Mouse (Mus musculus) CH12.LX (cell line): Measurements from ENCODE around the gene Sh2d6. TPM values are rescaled to one million over a fixed set of nuclear protein-coding genes. Genes with fewer than 3 reads are reported as not detected.

Experiments
- DNase-seq: peaks from one replicate; pipeline ENCODE4 v3.0.0-alpha.2; 2013; ENCODE audit errors: extremely low read depth
- H3K27ac ChIP-seq: 2 replicates; pipeline ENCODE4 v1.5.1; 2012; ENCODE audit warnings: low read depth, mild to moderate bottlenecking, control low read depth, moderate library complexity; ENCODE audit not compliant: insufficient read depth
- H3K27me3 ChIP-seq: replicated peaks from 2 replicates; pipeline ENCODE3; 2012; ENCODE audit warnings: inconsistent platforms
- H3K36me3 ChIP-seq, 2 experiments: replicated peaks in 1 of 2; 2 replicates each; pipeline versions ENCODE3 to v1.6.1; 2012; ENCODE audit warnings: inconsistent platforms in 1 of 2, low read length in 1 of 2, mild to moderate bottlenecking in 1 of 2, mixed read lengths in 1 of 2, moderate library complexity in 1 of 2; ENCODE audit not compliant: control insufficient read depth in 1 of 2, insufficient read depth in 1 of 2
- H3K4me1 ChIP-seq, 2 experiments: 2 replicates each; pipeline ENCODE4 v1.6.1; 2012; ENCODE audit warnings: inconsistent platforms in 1 of 2, moderate library complexity in 1 of 2; ENCODE audit not compliant: insufficient read depth in 2 of 2, control insufficient read depth in 1 of 2
- H3K4me2 ChIP-seq: 2 replicates; pipeline ENCODE4 v1.6.1; 2012; ENCODE audit warnings: low read depth, mild to moderate bottlenecking, control low read depth; ENCODE audit not compliant: poor library complexity, insufficient read depth, severe bottlenecking
- H3K4me3 ChIP-seq, 3 experiments: fragments of 150-350 bp in 1 of 3; sonication (generic) in 1 of 3; replicated peaks in 1 of 3; 2 replicates each; pipeline versions ENCODE3 to v1.5.1; 2011 to 2012; ENCODE audit warnings: low read depth in 2 of 3, low read length in 2 of 3, mild to moderate bottlenecking in 2 of 3, moderate library complexity in 2 of 3, control low read depth in 1 of 3, improper control_type of control experiment in 1 of 3, inconsistent platforms in 1 of 3, mixed read lengths in 1 of 3; ENCODE audit not compliant: poor library complexity in 1 of 3
- H3K79me2 ChIP-seq: replicated peaks from 2 replicates; pipeline ENCODE4 v1.6.1; 2012; ENCODE audit warnings: mild to moderate bottlenecking, moderate library complexity; ENCODE audit not compliant: control insufficient read depth, poor library complexity, insufficient read depth, severe bottlenecking; ENCODE audit errors: extremely low read depth
- H3K9ac ChIP-seq: 2 replicates; pipeline ENCODE4 v1.6.1; 2012; ENCODE audit warnings: low read depth, mild to moderate bottlenecking, control low read depth, moderate library complexity; ENCODE audit not compliant: insufficient read depth
- H3K9me3 ChIP-seq: replicated peaks from 2 replicates; pipeline ENCODE3; 2012; ENCODE audit warnings: low read length, inconsistent platforms, mixed read lengths
- CHD1 ChIP-seq: IDR thresholded peaks from 2 replicates; pipeline ENCODE4 v1.6.1; 2012; ENCODE audit warnings: low read depth, low read length, improper control_type of control experiment, inconsistent platforms
- CHD2 ChIP-seq: IDR thresholded peaks from 2 replicates; pipeline ENCODE4 v1.6.1; 2011; ENCODE audit warnings: low read length, improper control_type of control experiment
- CTCF ChIP-seq, 2 experiments: IDR thresholded peaks in 1 of 2; conservative IDR thresholded peaks in 1 of 2; 2 replicates each; pipeline ENCODE4 v1.5.1; 2011 to 2012; ENCODE audit warnings: low read depth in 2 of 2, low read length in 2 of 2, improper control_type of control experiment in 1 of 2, inconsistent platforms in 1 of 2, mild to moderate bottlenecking in 1 of 2, moderate library complexity in 1 of 2
- E2F4 ChIP-seq: IDR thresholded peaks from 2 replicates; pipeline ENCODE4 v1.6.1; 2011; ENCODE audit warnings: low read depth, low read length, improper control_type of control experiment; ENCODE audit not compliant: insufficient replicate concordance
- EP300 ChIP-seq: IDR thresholded peaks from 2 replicates; pipeline ENCODE4 v1.6.1; 2011; ENCODE audit warnings: low read length, improper control_type of control experiment
- ETS1 ChIP-seq: conservative IDR thresholded peaks from 2 replicates; pipeline ENCODE4 v1.6.1; 2012; ENCODE audit warnings: low read depth, mild to moderate bottlenecking, inconsistent platforms, low read length, improper control_type of control experiment, moderate library complexity
- GABPA ChIP-seq: IDR thresholded peaks from 2 replicates; pipeline ENCODE4 v1.6.1; 2012; ENCODE audit warnings: low read depth, low read length, improper control_type of control experiment, inconsistent platforms; ENCODE audit not compliant: insufficient replicate concordance
- IRF4 ChIP-seq: IDR thresholded peaks from 2 replicates; pipeline ENCODE4 v1.6.1; 2014; ENCODE audit warnings: low read depth, mild to moderate bottlenecking, inconsistent platforms, low read length, improper control_type of control experiment
- JUN ChIP-seq: IDR thresholded peaks from 2 replicates; pipeline ENCODE4 v1.6.1; 2011; ENCODE audit warnings: low read depth, mild to moderate bottlenecking, low read length, improper control_type of control experiment, moderate library complexity; ENCODE audit not compliant: insufficient read depth
- KAT2A ChIP-seq: IDR thresholded peaks from 2 replicates; pipeline ENCODE4 v1.6.1; 2012; ENCODE audit warnings: low read length, improper control_type of control experiment, inconsistent platforms; ENCODE audit not compliant: insufficient replicate concordance
- MAFK ChIP-seq: IDR thresholded peaks from 2 replicates; pipeline ENCODE4 v1.6.1; 2011; ENCODE audit warnings: low read length, improper control_type of control experiment; ENCODE audit not compliant: insufficient replicate concordance
- MYC ChIP-seq: IDR thresholded peaks from 2 replicates; pipeline ENCODE4 v1.6.1; 2011; ENCODE audit warnings: low read depth, mild to moderate bottlenecking, improper control_type of control experiment, low read length
- NRF1 ChIP-seq: IDR thresholded peaks from 2 replicates; pipeline ENCODE4 v1.6.1; 2014; ENCODE audit warnings: low read depth, mild to moderate bottlenecking, inconsistent platforms, low read length, improper control_type of control experiment, moderate library complexity
- PAX5 ChIP-seq: IDR thresholded peaks from 2 replicates; pipeline ENCODE4 v1.6.1; 2012; ENCODE audit warnings: low read length, inconsistent platforms, mixed read lengths
- POLR2A ChIP-seq: IDR thresholded peaks from 2 replicates; pipeline ENCODE4 v1.6.1; 2011; ENCODE audit warnings: low read depth, mild to moderate bottlenecking, improper control_type of control experiment, low read length
- POLR2AphosphoS2 ChIP-seq: IDR thresholded peaks from 2 replicates; pipeline ENCODE4 v1.6.1; 2011; ENCODE audit warnings: low read depth, low read length, improper control_type of control experiment
- RAD21 ChIP-seq: IDR thresholded peaks from 2 replicates; pipeline ENCODE4 v1.6.1; 2011; ENCODE audit warnings: low read depth, mild to moderate bottlenecking, low read length, improper control_type of control experiment, moderate library complexity
- SIN3A ChIP-seq: IDR thresholded peaks from 2 replicates; pipeline ENCODE4 v1.6.1; 2012; ENCODE audit warnings: low read length, improper control_type of control experiment, inconsistent platforms
- SMC3 ChIP-seq: IDR thresholded peaks from 2 replicates; pipeline ENCODE4 v1.6.1; 2011; ENCODE audit warnings: low read depth, low read length, improper control_type of control experiment
- TBP ChIP-seq: conservative IDR thresholded peaks from 2 replicates; pipeline ENCODE4 v1.6.1; 2011; ENCODE audit warnings: low read depth, low read length, improper control_type of control experiment
- TCF12 ChIP-seq: IDR thresholded peaks from 2 replicates; pipeline ENCODE4 v1.6.1; 2014; ENCODE audit warnings: low read depth, mild to moderate bottlenecking, inconsistent platforms, low read length, improper control_type of control experiment
- UBTF ChIP-seq: IDR thresholded peaks from 2 replicates; pipeline ENCODE4 v1.6.1; 2012; ENCODE audit warnings: low read depth, mild to moderate bottlenecking, inconsistent platforms, low read length, improper control_type of control experiment, moderate library complexity
- USF1 ChIP-seq: IDR thresholded peaks from 2 replicates; pipeline ENCODE4 v1.6.1; 2014; ENCODE audit warnings: low read depth, mild to moderate bottlenecking, inconsistent platforms, low read length, improper control_type of control experiment
- ZC3H11A ChIP-seq: IDR thresholded peaks from 2 replicates; pipeline ENCODE4 v1.6.1; 2012; ENCODE audit warnings: low read depth, mild to moderate bottlenecking, inconsistent platforms, low read length, improper control_type of control experiment
- ZKSCAN1 ChIP-seq: IDR thresholded peaks from 2 replicates; pipeline ENCODE4 v1.6.1; 2012; ENCODE audit warnings: low read depth, inconsistent platforms, low read length, improper control_type of control experiment, borderline replicate concordance
- ZNF384 ChIP-seq: IDR thresholded peaks from 2 replicates; pipeline ENCODE4 v1.6.1; 2012; ENCODE audit warnings: low read depth, low read length, improper control_type of control experiment, inconsistent platforms
- dilution Hi-C: fragments of 300-500 bp; cut with MboI; formaldehyde crosslinking; loops from 2 replicates; pipeline ENCODE4 v1.14.3; 2020; ENCODE audit warnings: low sequenced_read_pairs; ENCODE audit not compliant: extremely low pct_unique_long_range_greater_than_20kb, extremely low pct_ligation_motif_present
- in situ Hi-C: fragments of 300-500 bp; cut with MboI; formaldehyde crosslinking; loops from 3 replicates; pipeline ENCODE4 v1.14.3; 2019; ENCODE audit warnings: low sequenced_read_pairs, low pct_ligation_motif_present, low pct_unique_long_range_greater_than_20kb, mixed read lengths
- polyA plus RNA-seq: library from polyadenylated mRNA; unstranded; fragments of >175 nt; gene quantifications from 2 replicates; pipeline ENCODE4 v1.2.1, GENCODE M21; 2012; ENCODE audit warnings: low read depth; ENCODE audit not compliant: insufficient read length
- total RNA-seq, 2 experiments: library from RNA; depleted of rRNA; stranded (reverse); fragments of 300-350 nt in 1 of 2; fragments of >200 nt in 1 of 2; gene quantifications; 2 replicates each; pipeline ENCODE4 v1.2.3; 2012 to 2014

Gene Sh2d6
- total and polyA plus RNA-seq, 3 experiments, result 0.78 to 4.9 (median 1.7) TPM

GRCm38 (mm10) chr6:72503309-72503708 is 18.2 kb downstream of the Sh2d6 start:
- Histone ChIP-seq H3K27ac (no peak overlapping the region), H3K9me3 (peaks cover 3% of the 10 kb centered on the region)
- TF ChIP-seq USF1 (no peak), GABPA (no peak), MAFK (no peak), KAT2A (no peak), NRF1 (no peak), ETS1 (no peak), SIN3A (no peak), CHD2 (no peak), JUN (no peak), UBTF (no peak), POLR2A (no peak), SMC3 (no peak), CTCF (conservative IDR thresholded peaks at IDR 0.05 in 1 of 2, IDR thresholded peaks at IDR 0.05 in 1 of 2; ENCODE audit: low read depth in 2 of 2, low read length in 2 of 2) (no peak), ZKSCAN1 (no peak), TBP (no peak), ZC3H11A (no peak), RAD21 (no peak), IRF4 (no peak)

GRCm38 (mm10) chr6:72498950-72499349 is 22.6 kb downstream of the Sh2d6 start:
- peaks cover 2 to 10% of the 10 kb centered on the region in 2 experiments; a peak in 3 of 4 replicates for H3K4me1 ChIP-seq
- no peak for DNase-seq
- TF ChIP-seq ZC3H11A (no peak), POLR2AphosphoS2 (no peak), TCF12 (no peak), MYC (no peak), CHD1 (no peak), E2F4 (no peak), USF1 (no peak), SMC3 (no peak), POLR2A (no peak), PAX5 (no peak), EP300 (no peak), ZNF384 (no peak), TBP (no peak), NRF1 (no peak), RAD21 (no peak)
- TF ChIP-seq, all 38 proteins: peak for 0
- Histone ChIP-seq H3K4me2 (no peak overlapping the region), H3K36me3 (no peaks in the 10 kb centered on the region), H3K4me3 (no peak overlapping the region), H3K9me3 (no peaks in the 10 kb centered on the region), H3K27me3 (no peaks in the 10 kb centered on the region), H3K27ac (no peak overlapping the region), H3K79me2 (no peaks in the 10 kb centered on the region), H3K9ac (no peak overlapping the region)
- in situ Hi-C loops, result no loop called here
- dilution Hi-C loops, result no loop called here

More at GRCm38 (mm10) chr6:72503309-72503708, 18.2 kb downstream of the Sh2d6 start:
- no peak overlapping the region for H3K4me3 ChIP-seq
- H3K4me1 ChIP-seq, result peaks cover 3 to 12% of the 10 kb centered on the region in 2 experiments; a peak in 3 of 4 replicates
- no peak overlapping the region for H3K9ac ChIP-seq
- no peak overlapping the region for H3K4me2 ChIP-seq
- H3K36me3 ChIP-seq, result no peaks in the 10 kb centered on the region
- dilution Hi-C loops (no loop called here), in situ Hi-C loops (no loop called here)
- H3K79me2 ChIP-seq, result no peaks in the 10 kb centered on the region
- DNase-seq, result no peak
- no peaks in the 10 kb centered on the region for H3K27me3 ChIP-seq
